Mouse (Mus musculus) adrenal gland, postnatal 4 days (tissue): ENCODE results near the gene Cgref1. TPM values are rescaled to one million over a fixed set of nuclear protein-coding genes. Genes with fewer than 3 reads are reported as not detected.

Experiments used
- DNase-seq, 2 experiments: peaks; one replicate each; pipeline ENCODE4 v3.0.0; 2021 to 2022; ENCODE audit warnings: low spot score in 2 of 2, mixed read lengths in 2 of 2
- total RNA-seq, 2 experiments: library from RNA; stranded (reverse); gene quantifications; 2 replicates each; pipeline ENCODE4 v1.2.3; 2021

Gene Cgref1
- total RNA-seq, 2 experiments from 2014 or later, result 3.5 to 6.0 TPM

GRCm38 (mm10) chr5:30917891-30918670 is 27.3 kb downstream of the Cgref1 start:
- DNase-seq, result no peak

- DNase-seq, result no peak
These were observed 28.0 kb downstream of the Cgref1 start for GRCm38 (mm10) chr5:30917348-30917747.

GRCm38 (mm10) chr5:30916841-30917240 is 28.6 kb downstream of the Cgref1 start:
- no peak for DNase-seq

- peak in 1 of 2 experiments; percentile 66 for DNase-seq
These were observed 29.4 kb downstream of the Cgref1 start for GRCm38 (mm10) chr5:30915974-30916433.

- no peak for DNase-seq
These were observed 29.9 kb downstream of the Cgref1 start for GRCm38 (mm10) chr5:30915456-30915855.

- DNase-seq, result no peak
These were observed 30.5 kb downstream of the Cgref1 start for GRCm38 (mm10) chr5:30914849-30915248.

- no peak for DNase-seq
These were observed 31.2 kb downstream of the Cgref1 start for GRCm38 (mm10) chr5:30914101-30914635.

- no peak for DNase-seq
These were observed 32.1 kb downstream of the Cgref1 start, which contains the start of gene Emilin1 for GRCm38 (mm10) chr5:30913060-30913841. TSS of gene Emilin1 (plus strand) at chr5:30913402.

GRCm38 (mm10) chr5:30912156-30912555 is 33.2 kb downstream of the Cgref1 start:
- DNase-seq, result no peak

- no peak for DNase-seq
These were observed 34.9 kb downstream of the Cgref1 start for GRCm38 (mm10) chr5:30910481-30910880.

- DNase-seq, result no peak
These were observed 35.5 kb downstream of the Cgref1 start for GRCm38 (mm10) chr5:30909863-30910262.

- DNase-seq, result no peak
These were observed 36.1 kb downstream of the Cgref1 start for GRCm38 (mm10) chr5:30909300-30909659.

GRCm38 (mm10) chr5:30908426-30909299 is 36.7 kb downstream of the Cgref1 start:
- DNase-seq, result no peak

- peak; percentile 91 to 94 for DNase-seq
These were observed 37.9 kb downstream of the Cgref1 start, which contains the start of gene Ost4 for GRCm38 (mm10) chr5:30907413-30908059. TSS of gene Ost4 (minus strand) at chr5:30907788.

GRCm38 (mm10) chr5:30901860-30902259 is 43.5 kb downstream of the Cgref1 start:
- DNase-seq, result no peak

- no peak for DNase-seq
These were observed 55.0 kb downstream of the Cgref1 start for GRCm38 (mm10) chr5:30890375-30890774.

- no peak for DNase-seq
These were observed 56.2 kb downstream of the Cgref1 start for GRCm38 (mm10) chr5:30889088-30889754.

- DNase-seq, result peak; percentile 79 to 86
These were observed 56.9 kb downstream of the Cgref1 start, which contains the start of gene Agbl5 for GRCm38 (mm10) chr5:30888337-30889087. TSS of gene Agbl5 (plus strand) at chr5:30888694.

GRCm38 (mm10) chr5:30887858-30888336 is 57.5 kb downstream of the Cgref1 start:
- DNase-seq, result peak; percentile 71 to 81
